Mouse (Mus musculus) Muller cell, postnatal 12 days (primary cell): ENCODE measurements around the gene Dnajb5.
"Not testable (repeated sequence)": the region's sequence is repeated elsewhere in the genome, so short reads cannot be mapped to it uniquely, and the experiment has no call there.

ENCODE experiments used
- DNase-seq: peaks from one replicate; pipeline ENCODE4 v3.0.0-alpha.2; 2015; ENCODE audit errors: inconsistent ontology term

Gene Dnajb5

DNA sequence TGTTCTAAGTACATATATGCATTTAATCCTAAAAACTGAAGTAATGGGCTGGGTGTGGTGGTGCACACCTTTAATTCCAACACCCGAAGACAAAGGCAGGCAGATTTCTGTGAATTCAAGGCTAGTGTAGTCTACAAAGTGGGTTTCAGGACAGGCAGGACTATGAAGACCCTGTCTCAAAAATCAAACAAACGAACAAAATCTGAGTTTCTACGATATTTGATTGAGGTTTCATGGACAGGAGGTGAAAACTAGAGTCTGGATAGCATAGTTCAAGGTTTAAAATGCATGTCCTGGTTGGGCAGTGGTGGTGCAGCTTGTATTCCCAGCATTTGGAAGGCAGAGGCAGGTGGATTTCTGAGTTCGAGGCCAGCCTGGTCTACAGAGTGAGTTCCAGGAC lies 19.7 kb downstream of the Dnajb5 start, which contains the start of gene 1700022I11Rik:
Gene 1700022I11Rik (plus strand): TSS at position 301 of the 400 bp plus-strand sequence.
- DNase-seq, result no peak

DNA sequence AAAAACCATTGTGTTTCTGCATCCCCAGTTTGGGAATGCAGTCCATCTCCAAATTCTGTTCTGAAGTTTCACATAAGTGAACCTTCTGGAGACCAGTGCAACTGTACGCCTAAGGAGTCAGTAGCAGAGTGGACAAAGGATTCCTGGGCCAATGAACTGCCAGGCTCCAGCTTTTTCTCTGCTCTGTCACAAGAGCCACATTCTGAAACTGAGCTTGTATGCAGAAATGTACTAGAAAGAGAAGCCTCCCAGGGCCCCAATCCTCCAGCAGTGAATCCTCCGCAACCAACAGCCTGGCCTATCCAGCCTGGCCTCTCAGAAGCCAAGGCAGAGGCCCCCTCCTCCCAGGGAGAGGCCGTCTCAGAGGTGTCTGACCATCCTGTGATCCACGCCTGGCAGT lies 23.3 kb downstream of the Dnajb5 start:
- no peak for DNase-seq

DNA sequence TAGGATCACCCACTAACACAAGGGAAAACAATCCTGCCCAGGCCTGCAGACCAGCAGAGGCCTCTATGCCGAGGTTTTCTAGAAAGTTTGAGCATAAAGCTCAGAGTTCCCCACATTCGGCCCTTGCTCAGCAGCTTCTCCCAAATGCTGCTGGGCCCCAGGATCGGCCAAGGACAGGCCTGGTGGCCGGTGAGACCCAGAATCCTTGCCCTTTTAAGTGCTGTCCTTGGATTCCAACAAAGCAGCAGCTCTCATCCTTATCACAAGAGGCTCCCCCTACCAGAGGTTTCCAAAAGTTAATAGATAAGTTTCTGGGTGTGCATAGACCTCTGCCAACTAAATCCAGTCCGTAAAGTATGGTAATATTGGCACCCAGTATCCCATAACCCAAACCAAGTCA lies 24.3 kb downstream of the Dnajb5 start:
- DNase-seq, result no peak

DNA sequence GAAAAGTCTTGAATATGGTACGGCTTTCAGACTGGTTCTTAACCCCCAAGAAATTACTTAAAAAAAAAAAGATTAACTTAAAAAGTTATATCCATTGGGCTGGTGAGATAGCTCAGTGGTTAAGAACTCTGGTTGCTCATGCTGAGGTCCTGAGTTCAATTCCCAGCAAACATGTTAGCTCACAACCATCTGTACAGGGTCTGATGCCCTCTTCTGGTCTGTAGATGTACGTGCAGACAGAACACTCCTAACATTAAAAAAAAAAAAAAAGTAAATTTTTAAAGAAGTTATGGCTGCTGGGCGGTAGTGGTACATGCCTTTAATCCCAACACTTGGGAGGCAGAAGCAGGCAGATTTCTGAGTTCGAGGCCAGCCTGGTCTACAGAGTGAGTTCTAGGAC lies 28.4 kb downstream of the Dnajb5 start:
- no peak for DNase-seq

DNA sequence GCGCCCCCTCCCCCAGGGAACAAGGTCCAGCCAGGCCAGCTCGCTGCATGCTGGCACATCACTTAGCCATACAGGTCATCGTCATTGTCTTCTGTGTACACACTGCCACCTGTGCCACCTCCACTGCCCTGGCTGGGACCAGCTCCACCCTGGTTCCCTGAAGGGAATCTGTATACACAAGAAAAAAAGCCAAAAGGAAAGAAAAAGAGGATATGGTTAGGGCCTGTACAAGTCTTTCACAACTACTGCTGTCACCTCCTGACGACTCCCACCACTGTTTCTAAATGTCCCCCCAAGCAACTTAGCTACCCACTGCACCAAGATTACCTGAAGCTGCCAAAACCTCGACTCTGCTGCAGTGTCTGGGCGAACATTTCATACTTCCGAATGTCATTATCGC lies 30.9 kb downstream of the Dnajb5 start:
- DNase-seq, result not testable (repeated sequence)

DNA sequence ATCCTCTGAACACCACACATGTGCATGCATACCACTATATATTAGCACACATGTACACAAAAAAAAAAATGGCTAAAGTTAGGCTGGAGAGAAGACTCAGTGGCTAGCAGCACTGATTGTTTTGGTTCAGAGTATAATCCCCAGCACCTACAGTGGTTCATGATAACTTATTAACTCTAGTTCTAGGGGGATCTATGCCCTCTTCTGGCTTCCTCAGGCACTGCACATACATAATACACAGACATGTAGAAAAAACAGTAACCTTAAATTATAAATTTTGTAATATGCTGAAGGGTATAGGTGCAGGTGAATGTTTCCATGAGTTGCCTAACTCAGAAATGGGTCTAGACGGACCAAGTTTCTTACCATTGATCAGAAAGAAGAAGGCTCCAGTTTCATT lies 38.7 kb downstream of the Dnajb5 start:
- DNase-seq, result no peak

DNA sequence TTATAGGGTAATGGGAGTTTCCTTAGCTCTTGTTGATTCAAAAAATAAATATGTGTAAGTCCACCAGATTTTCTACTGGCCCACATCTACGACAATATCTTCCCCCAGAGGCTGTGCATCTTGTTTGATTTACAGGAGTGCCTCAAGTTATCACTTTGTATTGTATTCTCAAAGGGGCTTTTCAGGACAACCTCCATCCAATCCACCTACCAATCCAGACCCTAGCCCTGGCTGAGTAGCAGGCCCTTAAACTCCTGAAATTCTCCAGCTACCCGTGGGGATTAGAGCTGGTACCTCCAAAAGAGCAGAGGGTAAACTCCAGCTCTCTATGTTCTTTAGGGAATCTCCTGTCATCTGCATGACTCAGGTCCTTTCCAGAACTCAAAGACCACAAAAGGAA lies 48.4 kb downstream of the Dnajb5 start:
- DNase-seq, result no peak

DNA sequence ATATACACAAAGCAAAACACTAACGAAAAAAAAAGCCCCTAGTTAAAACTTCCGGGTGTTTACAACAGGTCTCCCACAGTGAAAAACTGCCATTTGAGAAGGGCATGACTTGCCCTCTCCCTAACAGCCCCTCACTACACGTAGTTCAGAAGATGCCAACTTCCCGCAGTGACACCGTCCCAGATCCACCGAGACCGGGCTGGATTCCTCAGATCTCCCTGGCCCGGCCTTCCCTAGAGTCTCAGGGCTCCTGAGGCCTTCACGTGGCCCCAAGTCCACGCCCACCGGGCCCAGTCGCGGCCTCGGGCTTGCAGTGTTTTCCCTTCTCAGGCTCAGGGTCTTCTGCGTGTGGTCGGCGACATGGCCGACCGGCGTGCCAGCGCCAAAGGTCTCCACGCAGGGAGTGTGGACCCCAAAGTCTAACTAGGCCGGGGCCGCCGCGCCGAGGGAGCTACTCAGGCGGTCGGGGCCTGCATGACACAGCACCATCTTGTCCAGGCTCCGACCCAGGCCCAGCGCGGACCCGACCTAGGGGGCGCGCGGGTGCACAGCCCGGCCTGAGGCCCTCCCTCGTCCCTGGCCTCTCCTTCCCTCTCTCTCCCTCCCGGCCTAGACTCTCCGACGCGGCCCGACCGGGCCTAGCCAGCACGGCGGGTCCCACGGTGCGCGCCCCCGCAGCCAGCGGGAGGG lies 50.0 kb downstream of the Dnajb5 start:
- DNase-seq, result peak; percentile 92

DNA sequence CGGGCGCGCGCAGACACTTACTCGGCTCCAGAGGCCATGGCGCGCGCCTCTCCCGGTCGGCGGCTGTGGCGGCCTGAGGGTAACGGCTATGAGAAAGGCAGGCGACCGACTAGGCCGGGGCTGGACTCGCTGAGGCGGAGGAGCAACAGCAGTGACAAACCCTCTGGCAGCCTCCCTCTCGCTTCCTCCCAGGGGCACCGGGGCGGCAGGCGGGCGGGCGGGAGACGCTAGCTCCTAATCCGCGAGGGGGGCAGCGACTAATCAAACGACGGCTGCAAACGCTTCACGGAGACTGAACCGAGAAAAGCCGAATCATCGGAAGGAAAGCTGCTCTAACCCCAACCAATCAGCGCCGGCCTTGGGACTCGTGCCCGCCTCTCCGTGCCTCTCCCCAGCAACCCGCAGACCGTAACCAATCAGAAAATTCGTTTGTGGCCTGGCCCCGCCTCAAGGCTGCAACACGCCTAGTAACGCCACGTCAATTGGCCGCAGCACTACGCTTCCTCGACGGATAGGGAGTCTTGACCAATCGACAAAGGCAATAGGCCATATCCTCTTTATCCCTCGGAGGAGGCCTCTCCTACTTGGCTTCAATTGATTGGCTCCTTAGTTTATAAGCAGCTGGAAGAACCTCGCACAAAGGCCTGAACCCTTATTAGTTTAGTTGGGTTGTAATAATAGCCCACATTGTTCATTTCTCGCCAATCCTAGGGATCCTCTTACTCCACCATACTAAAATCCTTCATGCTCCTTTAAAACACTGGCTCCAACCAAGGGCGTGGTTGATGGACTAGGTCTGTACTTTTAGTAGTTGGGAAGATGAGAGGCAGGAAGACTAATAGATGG lies 50.8 kb downstream of the Dnajb5 start, which contains the start of gene Vcp:
Gene Vcp (minus strand): TSS at position 367 of the 846 bp plus-strand sequence.
- DNase-seq, result peak; percentile 99

DNA sequence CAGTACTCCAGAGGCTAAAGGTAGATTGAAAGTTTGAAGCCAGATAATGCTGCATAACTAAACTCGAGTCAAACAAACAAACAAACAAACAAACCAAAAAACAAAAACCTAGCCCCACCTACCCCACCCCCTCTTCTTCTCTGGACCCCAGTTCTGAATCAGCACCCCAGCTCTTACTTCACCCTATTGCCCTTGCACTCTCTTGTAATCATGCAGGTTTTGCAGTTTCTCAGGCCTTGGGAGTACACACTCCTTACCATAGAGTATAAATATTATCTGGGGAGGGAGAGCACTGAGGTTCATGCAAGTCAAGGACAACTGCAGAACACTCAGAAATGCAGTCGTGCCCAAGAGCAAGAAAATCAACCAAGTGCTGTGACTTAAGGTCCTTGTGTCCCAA lies 51.7 kb downstream of the Dnajb5 start:
- DNase-seq, result no peak

DNA sequence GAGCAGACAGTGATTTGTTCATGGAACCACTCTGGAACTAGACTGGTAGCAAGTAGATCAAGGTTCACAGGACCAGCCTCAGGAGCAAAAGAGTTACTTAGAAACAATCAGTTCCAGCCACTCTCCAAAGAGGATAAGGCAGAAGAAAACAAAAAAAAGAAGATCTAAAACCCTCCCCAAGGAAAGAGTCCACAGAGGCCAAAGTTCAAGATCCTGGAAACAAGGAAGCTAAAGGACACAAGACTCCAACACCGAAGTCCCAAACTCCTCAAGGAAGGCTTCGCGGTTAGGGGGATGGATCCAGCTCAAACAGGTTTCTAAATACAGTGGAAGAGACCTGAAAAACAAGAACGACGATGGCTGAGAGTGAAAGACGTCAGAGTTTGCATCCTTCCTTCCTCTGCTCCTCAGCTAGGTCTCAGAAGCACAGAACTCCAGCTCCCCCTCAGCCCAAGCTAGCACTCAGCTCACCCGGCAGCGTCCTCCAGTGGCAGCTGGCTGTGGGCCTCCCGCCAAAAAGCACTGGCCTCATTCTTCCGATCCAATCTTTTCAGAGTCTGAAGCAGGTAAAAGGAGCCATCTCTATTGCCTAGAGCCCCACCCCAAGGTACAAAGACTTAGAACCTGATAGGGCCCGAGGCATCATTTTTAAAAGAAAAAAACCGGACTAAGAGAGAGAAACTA lies 53.3 kb downstream of the Dnajb5 start:
- no peak for DNase-seq

DNA sequence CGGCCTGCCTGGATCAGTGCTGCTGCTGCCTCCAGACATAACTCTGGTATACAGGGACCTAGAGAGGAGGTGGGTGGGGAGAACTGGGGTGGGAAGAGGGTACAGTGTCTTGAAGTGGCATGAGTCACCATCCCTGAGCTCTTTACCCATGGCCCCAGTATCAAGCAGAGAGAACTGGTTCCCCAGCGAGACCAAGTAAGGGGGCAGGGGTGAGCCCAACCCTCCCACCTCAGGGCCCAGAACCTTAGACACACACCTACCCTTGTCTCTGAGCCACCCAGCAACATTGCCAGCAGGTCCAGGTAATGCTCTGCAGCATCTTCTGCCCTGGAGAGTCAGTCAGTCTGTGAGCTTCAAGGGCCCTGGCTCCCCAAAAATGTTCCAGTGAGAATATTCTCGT lies 55.3 kb downstream of the Dnajb5 start:
- no peak for DNase-seq

DNA sequence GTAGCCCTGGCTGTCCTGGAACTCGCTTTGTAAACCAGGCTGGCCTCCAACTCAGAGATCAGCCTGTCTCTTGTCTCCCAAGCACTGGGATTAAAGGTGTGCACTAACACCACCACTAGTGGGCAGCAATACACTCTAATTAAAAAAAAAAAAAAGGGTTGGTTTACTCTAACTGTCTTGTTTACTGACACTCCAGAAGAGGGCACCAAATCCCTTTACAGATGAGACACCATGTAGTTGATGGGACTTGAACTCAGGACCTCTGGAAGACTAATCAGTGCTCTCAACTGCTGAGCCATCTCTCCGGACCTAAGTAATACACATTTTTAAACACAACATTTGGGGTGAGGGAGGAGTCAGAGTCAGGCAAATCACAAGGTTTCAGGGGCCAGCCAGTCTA lies 56.2 kb downstream of the Dnajb5 start:
- peak; percentile 59 for DNase-seq
